Comparison of ENCODE assay signal across 9 mouse cellular contexts in the genomic region with DNA sequence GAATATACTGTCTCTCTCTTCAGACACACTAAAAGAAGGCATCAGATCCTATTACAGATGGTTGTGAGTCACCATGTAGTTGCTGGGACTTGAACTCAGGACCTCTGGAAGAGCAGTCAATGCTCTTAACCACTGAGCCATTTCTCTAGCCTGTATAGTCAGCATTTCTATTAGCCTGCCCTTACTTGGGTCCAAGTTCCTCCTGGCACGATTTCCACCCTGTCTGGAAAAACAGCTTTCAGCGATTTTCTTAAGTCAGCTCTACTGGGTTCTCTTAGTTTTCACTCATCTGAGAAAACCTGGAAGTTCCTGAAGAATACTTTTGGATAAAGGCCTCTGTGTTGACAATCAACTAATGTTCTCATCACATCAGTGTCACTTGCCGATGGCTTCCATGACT. TPM values are rescaled to one million over a fixed set of nuclear protein-coding genes. Genes with fewer than 3 reads are reported as not detected.
"Had no signal": no experiment of that assay in that cellular context is flagged by ENCODE, and none has a peak within 500 bp of the region (broad histone marks: within the 10 kb centered on the region; RNA-seq: fewer than 3 reads in every experiment).

No protein-coding gene starts in this region.

- ATAC-seq: intestine, embryonic 15.5 days; midbrain, embryonic 13.5 days had no signal

- H3K4me2 ChIP-seq: intestine, embryonic 15.5 days; limb, embryonic 13.5 days; midbrain, embryonic 13.5 days had no signal

- H3K4me3 ChIP-seq: intestine, embryonic 15.5 days; limb, embryonic 13.5 days; midbrain, embryonic 13.5 days; myocyte had no signal

- H3K27ac ChIP-seq: intestine, embryonic 15.5 days; limb, embryonic 13.5 days; liver, embryonic 14.5 days; midbrain, embryonic 13.5 days; stomach, postnatal 0 days had no signal

- H3K27me3 ChIP-seq: intestine, embryonic 15.5 days; limb, embryonic 13.5 days; midbrain, embryonic 13.5 days had no signal

- H3K36me3 ChIP-seq: intestine, embryonic 15.5 days; limb, embryonic 13.5 days; midbrain, embryonic 13.5 days had no signal

- H3K9me3 ChIP-seq: intestine, embryonic 15.5 days; limb, embryonic 13.5 days; midbrain, embryonic 13.5 days had no signal

- H3K4me1 ChIP-seq: intestine, embryonic 15.5 days; limb, embryonic 13.5 days; midbrain, embryonic 13.5 days had no signal

- DNase-seq: left cerebral cortex, postnatal 4 days; lung, adult 18-20 months had no signal

- H3K9ac ChIP-seq: intestine, embryonic 15.5 days; limb, embryonic 13.5 days; liver, embryonic 14.5 days; midbrain, embryonic 13.5 days had no signal

RNA-seq across cellular contexts. Expression of a gene that starts 56.4 kb away (rescaled TPM):
- polyA plus RNA-seq: liver, adult 2 months had no signal
